Mouse (Mus musculus) lung, adult 2 months (tissue): ENCODE data around the gene Capn15. TPM values are rescaled to one million over a fixed set of nuclear protein-coding genes. Genes with fewer than 3 reads are reported as not detected.
A peak's percentile ranks its signal among the peaks of the same experiment; 100 is the strongest.

ENCODE experiments used
- DNase-seq: peaks from one replicate; pipeline ENCODE4 v3.0.0; 2022
- H3K4me1 ChIP-seq: fragments of 200-500 bp; 2 replicates; pipeline ENCODE4 v1.6.1; 2011; ENCODE audit warnings: low read length; ENCODE audit not compliant: control insufficient read depth, insufficient read depth
- H3K4me3 ChIP-seq: fragments of 200-500 bp; replicated peaks from 2 replicates; pipeline ENCODE3; 2011; ENCODE audit warnings: low read depth, mild to moderate bottlenecking, control low read depth, low read length; ENCODE audit errors: extremely low read depth
- CTCF ChIP-seq: fragments of 200-500 bp; IDR thresholded peaks from 2 replicates; pipeline ENCODE4 v1.5.1; 2011; ENCODE audit warnings: mild to moderate bottlenecking, low read length, control low read depth; ENCODE audit not compliant: insufficient read depth
- POLR2A ChIP-seq: fragments of 200-500 bp; IDR thresholded peaks from 2 replicates; pipeline ENCODE4 v1.6.1; 2011; ENCODE audit warnings: low read depth, mild to moderate bottlenecking, control low read depth, low read length, borderline replicate concordance; ENCODE audit errors: extremely low read depth
- WGBS: fragments of 180-500 bp; shearing (Covaris S2); methylation state at CpG from one replicate; pipeline ENCODE4 v1.1.7; 2018; 5-methylcytosine and 5-hydroxymethylcytosine counted together
- polyA plus RNA-seq: library from polyadenylated mRNA; depleted of rRNA; stranded (reverse); fragments of >200 nt; gene quantifications from 2 replicates; pipeline ENCODE4 v1.2.3, GENCODE M21; 2012

The Capn15 gene
- polyA plus RNA-seq, 1 experiment: 49.7 TPM

- peak; percentile 46; the same call in 1 of the 2 replicates for TF ChIP-seq POLR2A
- no peak for TF ChIP-seq CTCF
- Histone ChIP-seq H3K4me1 (no peaks in the 10 kb centered on the region), H3K4me3 (peak overlapping the region; percentile 96)
- 3% methylated on average over 54 of the region's 54 CpGs for WGBS
- DNase-seq: peak; percentile 79
Observed at GRCm38 (mm10) chr17:25941511-25942241, 43.9 kb downstream of the Capn15 start.

- Histone ChIP-seq H3K4me3 (no peak overlapping the region), H3K4me1 (no peaks in the 10 kb centered on the region)
- DNase-seq: no peak
- WGBS: 77% methylated on average over 1 of the region's 1 CpGs
- TF ChIP-seq CTCF (no peak), POLR2A (no peak)
Observed at GRCm38 (mm10) chr17:25934526-25934925, 51.1 kb downstream of the Capn15 start.

- Histone ChIP-seq H3K4me3 (no peak overlapping the region), H3K4me1 (no peaks in the 10 kb centered on the region)
- 78% methylated on average over 2 of the region's 2 CpGs for WGBS
- TF ChIP-seq CTCF (no peak), POLR2A (no peak)
- DNase-seq: no peak
Observed at GRCm38 (mm10) chr17:25925348-25925747, 60.2 kb downstream of the Capn15 start.

- H3K4me3 ChIP-seq: no peak overlapping the region
- TF ChIP-seq CTCF (no peak), POLR2A (no peak)
- DNase-seq: no peak
- peaks cover 15% of the 10 kb centered on the region for H3K4me1 ChIP-seq
- WGBS: 60% methylated on average over 5 of the region's 5 CpGs
Observed at GRCm38 (mm10) chr17:25922120-25922519, 63.5 kb downstream of the Capn15 start.

- TF ChIP-seq CTCF (no peak), POLR2A (peak; percentile 89)
- under 1% methylated on average over 35 of the region's 40 CpGs for WGBS
- peaks cover 17% of the 10 kb centered on the region for H3K4me1 ChIP-seq
- DNase-seq: peak; percentile 100
- peak overlapping the region; percentile 79 for H3K4me3 ChIP-seq
Observed at GRCm38 (mm10) chr17:25919786-25920642, 65.6 kb downstream of the Capn15 start.

- Histone ChIP-seq H3K4me1 (peaks cover 17% of the 10 kb centered on the region), H3K4me3 (peak within 1 kb of the TSS; percentile 99)
- under 1% methylated on average over 70 of the region's 78 CpGs for WGBS
- TF ChIP-seq CTCF: no peak
- TF ChIP-seq POLR2A: no peak
- no peak for DNase-seq
Observed at GRCm38 (mm10) chr17:25919144-25919785, 66.3 kb downstream of the Capn15 start, which contains the start of gene Rab40c. TSS of gene Rab40c (minus strand) at chr17:25919727.

- Histone ChIP-seq H3K4me3 (peak overlapping the region; percentile 99), H3K4me1 (peaks cover 26% of the 10 kb centered on the region)
- WGBS: 73% methylated on average over 9 of the region's 9 CpGs
- TF ChIP-seq POLR2A (no peak), CTCF (no peak)
- no peak for DNase-seq
Observed at GRCm38 (mm10) chr17:25918037-25918750, 67.4 kb downstream of the Capn15 start.

- Histone ChIP-seq H3K4me1 (peaks cover 30% of the 10 kb centered on the region), H3K4me3 (no peak overlapping the region)
- no peak for TF ChIP-seq POLR2A
- TF ChIP-seq CTCF: no peak
- DNase-seq: no peak
- WGBS: 58% methylated on average over 8 of the region's 8 CpGs
Observed at GRCm38 (mm10) chr17:25916931-25917647, 68.5 kb downstream of the Capn15 start.

GRCm38 (mm10) chr17:25914295-25914694 is 71.3 kb downstream of the Capn15 start:
- H3K4me1 ChIP-seq: peaks cover 37% of the 10 kb centered on the region
- no peak for TF ChIP-seq CTCF
- no peak for TF ChIP-seq POLR2A

More at GRCm38 (mm10) chr17:25914295-25914694, 71.3 kb downstream of the Capn15 start:
- WGBS: 49% methylated on average over 4 of the region's 4 CpGs
- no peak for DNase-seq
- no peak overlapping the region for H3K4me3 ChIP-seq
